Mouse (Mus musculus) testis, postnatal 14 days (tissue): ENCODE measurements around the gene Arfgap3.
"Not testable (repeated sequence)": the region's sequence is repeated elsewhere in the genome, so short reads cannot be mapped to it uniquely, and the experiment has no call there.

Source experiments
- DNase-seq: peaks from one replicate; pipeline ENCODE4 v3.0.0; 2021; ENCODE audit warnings: low spot score

Arfgap3 gene

GRCm38 (mm10) chr15:83294954-83295353, 55.1 kb downstream of the Arfgap3 start:
- DNase-seq, result no peak

GRCm38 (mm10) chr15:83293706-83294645, 56.1 kb downstream of the Arfgap3 start:
- peak; percentile 40 for DNase-seq

DNA sequence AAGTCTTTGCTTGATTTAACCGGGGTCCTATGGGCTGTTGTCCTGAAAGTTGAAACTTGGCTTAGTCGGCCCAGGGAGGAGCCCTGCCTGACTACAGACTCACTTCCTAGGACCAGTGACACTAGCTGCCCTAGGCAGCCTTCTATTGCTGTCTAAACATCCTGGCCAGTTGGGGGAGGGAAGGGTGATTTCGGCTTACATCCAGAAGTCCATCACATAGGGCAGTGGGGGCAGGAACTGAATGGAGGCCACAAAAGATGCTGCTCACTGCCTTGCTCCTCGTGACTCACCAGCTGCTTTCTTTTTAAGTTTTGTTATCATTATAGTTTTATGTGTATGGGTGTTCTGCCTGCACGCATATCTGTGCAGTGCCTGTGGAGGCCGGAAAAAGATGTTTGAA, 56.9 kb downstream of the Arfgap3 start:
- no peak for DNase-seq

DNA sequence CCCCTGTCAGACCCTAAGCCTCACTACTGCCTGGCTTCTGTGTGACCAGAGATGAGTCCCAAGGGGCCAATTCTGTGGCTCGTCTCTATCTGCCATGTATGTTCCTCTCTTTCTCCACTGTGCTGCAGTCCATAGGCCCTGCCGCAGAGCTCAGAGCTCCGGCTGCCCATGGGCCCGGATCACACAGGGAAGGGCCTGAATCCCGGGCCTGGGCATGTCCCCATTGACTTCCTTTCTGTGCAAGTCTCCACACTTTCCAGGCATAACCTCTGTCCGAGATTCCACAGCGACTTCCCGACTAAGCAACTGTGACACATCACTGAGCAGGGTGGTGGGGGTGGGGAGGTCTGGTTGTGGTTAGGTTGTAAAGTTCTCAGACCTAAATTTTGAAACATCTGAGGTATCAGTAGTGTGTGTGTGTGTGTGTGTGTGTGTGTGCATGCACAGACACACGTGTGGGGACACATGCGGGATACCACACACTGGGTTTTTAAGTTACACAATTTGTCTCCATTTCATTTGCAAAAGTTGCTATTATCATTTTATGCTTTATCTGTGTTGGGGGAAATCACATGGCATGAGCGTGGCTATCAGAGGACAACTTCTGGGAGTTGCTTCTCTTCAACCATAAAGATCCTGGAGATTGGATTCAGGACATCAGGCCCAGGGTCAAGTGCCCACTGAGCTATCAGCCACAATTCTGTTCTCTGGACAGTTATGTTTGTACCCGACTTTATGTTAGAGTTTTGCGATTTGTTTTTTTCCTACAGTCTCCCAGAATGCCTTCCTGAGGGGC, 57.6 kb downstream of the Arfgap3 start:
- DNase-seq, result no peak

DNA sequence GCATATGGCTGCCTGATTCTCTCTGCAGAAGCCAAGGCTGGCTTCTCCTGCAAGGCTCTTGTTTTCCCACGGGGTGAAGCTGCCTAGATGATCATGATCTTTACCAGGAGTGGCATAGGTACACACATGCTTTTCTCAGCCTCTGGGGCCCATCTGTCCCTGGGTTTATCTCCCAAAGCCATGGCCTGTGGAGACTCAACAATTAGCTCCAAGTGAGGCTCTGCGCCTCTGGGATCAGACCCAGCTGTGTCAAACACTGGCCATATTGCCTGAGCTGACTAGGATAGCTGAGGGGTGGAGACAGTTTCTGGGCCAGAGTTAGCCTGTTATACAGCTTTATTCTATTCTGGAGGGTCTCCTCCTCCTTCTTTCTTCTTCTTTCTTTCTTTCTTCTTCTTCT, 59.1 kb downstream of the Arfgap3 start:
- DNase-seq, result no peak

DNA sequence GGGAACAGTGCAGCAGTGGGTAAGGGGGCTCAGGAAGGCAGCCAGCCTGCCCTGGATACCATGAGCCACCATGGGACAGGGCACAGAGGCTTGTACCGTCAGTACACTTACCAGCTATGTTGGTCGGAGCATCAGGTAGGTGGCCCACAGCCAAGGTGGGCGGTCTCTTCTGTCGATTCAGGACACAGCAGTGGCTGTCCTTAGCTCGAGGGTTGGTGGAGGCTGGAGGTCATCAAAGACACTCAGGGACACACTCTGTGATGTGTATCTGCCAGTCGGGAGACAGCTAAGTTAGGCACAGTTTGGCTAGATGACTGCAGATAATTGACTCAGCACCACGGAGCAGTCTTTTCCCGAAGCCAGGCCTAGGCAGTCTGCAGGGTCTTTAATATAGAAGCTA, 65.2 kb downstream of the Arfgap3 start:
- no peak for DNase-seq

- DNase-seq, result no peak
Measured at GRCm38 (mm10) chr15:83282397-83282796, 67.7 kb downstream of the Arfgap3 start.

- DNase-seq, result no peak
Measured at GRCm38 (mm10) chr15:83281303-83281702, 68.7 kb downstream of the Arfgap3 start.

- DNase-seq, result no peak
Measured at GRCm38 (mm10) chr15:83278579-83278978, 71.5 kb downstream of the Arfgap3 start.

DNA sequence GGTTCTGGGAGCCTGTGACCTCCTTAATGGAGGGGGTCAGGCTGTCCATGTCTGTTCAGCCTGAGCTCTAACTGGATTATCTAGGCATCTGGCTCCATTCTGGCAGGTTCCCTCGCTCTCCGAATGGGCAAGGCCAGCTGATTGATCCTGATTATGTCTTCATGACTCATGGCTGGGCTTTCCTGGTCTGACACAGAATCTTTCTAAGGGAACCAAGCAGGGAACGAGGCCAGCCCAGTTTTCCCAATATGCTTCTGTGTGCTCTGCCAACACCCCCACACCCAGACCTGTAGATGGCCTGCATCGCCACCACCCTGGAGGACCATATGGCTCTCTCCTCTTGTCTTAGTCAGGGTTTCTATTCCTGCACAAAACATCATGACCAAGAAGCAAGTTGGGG, 72.6 kb downstream of the Arfgap3 start:
- DNase-seq, result no peak

DNA sequence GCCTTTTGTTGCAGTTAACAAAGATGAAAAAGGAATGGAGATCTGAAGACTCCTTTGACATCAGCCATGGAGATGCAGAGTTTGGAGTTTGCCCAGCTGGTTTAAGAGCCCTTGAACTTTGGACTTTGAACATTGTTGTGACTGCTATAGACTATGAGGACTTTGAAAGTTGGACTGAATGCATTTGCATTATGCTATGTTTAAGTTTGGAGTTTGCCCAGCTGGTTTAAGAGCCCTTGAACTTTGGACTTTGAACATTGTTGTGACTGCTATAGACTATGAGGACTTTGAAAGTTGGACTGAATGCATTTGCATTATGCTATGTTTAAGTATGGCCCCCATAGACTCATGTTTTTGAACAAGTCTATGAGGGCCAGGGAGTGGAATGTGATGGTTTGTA, 75.8 kb downstream of the Arfgap3 start:
- DNase-seq, result not testable (repeated sequence)

DNA sequence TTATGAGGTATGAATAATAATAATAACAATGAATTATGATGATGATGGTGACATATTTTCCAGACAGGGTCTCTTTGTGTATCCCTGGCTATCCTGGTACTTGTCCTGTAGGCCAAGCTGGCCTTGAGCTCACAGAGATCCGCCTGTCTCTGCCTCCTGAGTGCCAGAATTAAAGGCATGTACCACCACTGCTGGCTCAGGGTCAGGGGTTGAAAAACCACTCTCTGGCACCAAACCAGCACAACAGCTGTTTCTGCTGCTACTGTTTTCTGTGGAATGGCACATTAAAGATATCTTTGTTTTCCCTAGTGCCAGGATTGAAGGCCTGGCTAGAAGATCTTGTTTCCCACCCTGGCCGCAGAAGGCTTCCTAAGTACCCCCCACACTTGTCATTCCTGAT, 77.0 kb downstream of the Arfgap3 start:
- DNase-seq, result no peak

DNA sequence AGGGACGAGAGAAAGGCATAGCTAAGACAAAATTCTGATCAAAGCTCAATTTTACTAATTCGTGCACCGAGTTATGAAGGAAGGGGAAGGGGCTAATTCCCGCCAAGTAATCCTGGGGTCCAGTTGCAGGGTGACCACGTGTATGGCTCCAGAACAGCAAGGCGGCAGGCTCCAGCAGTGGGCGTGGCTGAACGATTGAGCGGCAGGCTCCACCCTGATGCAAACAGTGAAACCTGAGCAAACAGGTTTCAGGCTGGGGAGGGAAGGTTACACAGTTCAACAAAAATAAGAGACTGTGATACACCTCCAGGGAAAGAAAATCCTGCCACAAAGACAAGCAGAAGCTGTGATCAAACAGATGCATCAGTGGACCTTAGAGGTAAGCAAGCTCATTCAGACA, 78.8 kb downstream of the Arfgap3 start:
- DNase-seq, result not testable (repeated sequence)

GRCm38 (mm10) chr15:83269985-83270384, 80.1 kb downstream of the Arfgap3 start:
- not testable (repeated sequence) for DNase-seq

- not testable (repeated sequence) for DNase-seq
Measured at GRCm38 (mm10) chr15:83268428-83268827, 81.6 kb downstream of the Arfgap3 start.

- DNase-seq, result no peak
Measured at GRCm38 (mm10) chr15:83265269-83265668, 84.8 kb downstream of the Arfgap3 start.

- no peak for DNase-seq
Measured at GRCm38 (mm10) chr15:83263405-83263804, 86.6 kb downstream of the Arfgap3 start.

- no peak for DNase-seq
Measured at GRCm38 (mm10) chr15:83257906-83258305, 92.1 kb downstream of the Arfgap3 start.

DNA sequence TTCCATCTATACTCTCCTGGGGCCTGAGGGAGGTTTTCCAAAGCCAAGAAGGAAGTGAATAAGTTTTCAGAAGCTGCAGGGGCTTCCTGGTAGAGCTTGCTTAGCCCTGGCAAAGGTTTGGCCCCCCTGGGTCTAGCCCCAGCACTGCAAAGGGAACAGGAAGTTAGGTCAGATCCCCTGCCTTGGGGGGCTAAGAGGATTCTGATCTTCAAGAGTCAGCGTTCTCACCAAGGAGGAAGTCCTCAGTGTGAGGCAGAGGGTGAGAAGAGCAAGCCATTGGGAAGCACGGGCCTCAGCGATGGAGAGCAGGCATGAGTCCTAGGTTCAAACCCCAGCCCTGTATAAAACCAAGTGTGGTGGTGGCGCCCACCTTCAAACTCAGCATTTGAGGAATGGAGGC, 93.6 kb downstream of the Arfgap3 start:
- DNase-seq, result no peak

- no peak for DNase-seq
Measured at GRCm38 (mm10) chr15:83255944-83256343, 94.1 kb downstream of the Arfgap3 start.

GRCm38 (mm10) chr15:83255191-83255782, 94.8 kb downstream of the Arfgap3 start:
- no peak for DNase-seq

DNA sequence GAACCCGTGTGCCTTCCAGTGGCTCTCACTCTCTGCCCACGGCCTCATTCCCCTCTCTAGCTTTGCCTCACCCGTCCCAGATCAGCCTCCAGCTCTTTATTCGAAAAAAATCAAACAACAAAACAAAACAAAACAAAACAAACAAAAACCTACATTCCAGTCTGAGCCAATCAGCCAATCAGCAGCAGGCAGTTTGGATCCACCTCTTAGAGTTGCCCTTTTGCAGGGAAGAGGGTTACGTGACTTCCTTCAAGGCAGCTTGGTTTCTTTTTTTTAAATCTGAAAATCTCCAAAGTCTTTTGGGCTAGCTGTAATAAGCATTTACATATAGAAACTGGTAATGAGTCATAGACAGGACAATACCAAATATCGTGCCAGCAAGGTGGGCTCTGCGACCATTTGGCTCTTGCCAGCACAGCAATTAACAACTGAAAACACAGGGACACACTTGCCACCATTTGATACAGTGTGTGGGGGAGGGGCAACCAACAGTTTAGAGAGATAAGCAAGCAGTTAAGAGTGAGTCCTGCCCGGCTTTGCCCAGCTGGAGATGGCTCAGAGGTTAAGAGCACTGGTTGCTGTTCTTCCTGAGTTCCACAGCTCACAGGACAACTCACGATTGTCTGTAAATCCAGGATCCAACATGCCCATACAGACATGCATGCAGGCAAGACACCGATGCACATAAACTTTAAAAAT, 95.5 kb downstream of the Arfgap3 start:
- DNase-seq, result no peak
